Mouse (Mus musculus): ENCODE data around the gene Kcnk13. TPM values are rescaled to one million over a fixed set of nuclear protein-coding genes. Genes with fewer than 3 reads are reported as not detected.
A peak's percentile ranks its signal among the peaks of the same experiment; 100 is the strongest.

The Kcnk13 gene
- total RNA-seq, 2 experiments from 2014 or later, result 8.3 to 10.4 TPM

- DNase-seq (ENCODE audit: low spot score in 2 of 2), result no peak
Measured at GRCm38 (mm10) chr12:100012839-100013238, 48.5 kb downstream of the Kcnk13 start.

GRCm38 (mm10) chr12:100015146-100015545, 50.8 kb downstream of the Kcnk13 start:
- DNase-seq (ENCODE audit: low spot score in 2 of 2), result no peak

GRCm38 (mm10) chr12:100017709-100018108, 53.4 kb downstream of the Kcnk13 start:
- DNase-seq (ENCODE audit: low spot score in 2 of 2), result no peak

- no peak for DNase-seq (ENCODE audit: low spot score in 2 of 2)
Measured at GRCm38 (mm10) chr12:100022490-100022889, 58.2 kb downstream of the Kcnk13 start.

- no peak for DNase-seq (ENCODE audit: low spot score in 2 of 2)
Measured at GRCm38 (mm10) chr12:100023821-100024365, 59.6 kb downstream of the Kcnk13 start.

GRCm38 (mm10) chr12:100025675-100026074, 61.4 kb downstream of the Kcnk13 start:
- no peak for DNase-seq (ENCODE audit: low spot score in 2 of 2)

GRCm38 (mm10) chr12:100026715-100027245, 62.5 kb downstream of the Kcnk13 start:
- DNase-seq (ENCODE audit: low spot score in 2 of 2), result no peak

GRCm38 (mm10) chr12:100027281-100027680, 63.0 kb downstream of the Kcnk13 start:
- no peak for DNase-seq (ENCODE audit: low spot score in 2 of 2)

GRCm38 (mm10) chr12:100031681-100032080, 67.4 kb downstream of the Kcnk13 start:
- no peak for DNase-seq (ENCODE audit: low spot score in 2 of 2)

- no peak for DNase-seq (ENCODE audit: low spot score in 2 of 2)
Measured at GRCm38 (mm10) chr12:100032521-100032920, 68.2 kb downstream of the Kcnk13 start.

GRCm38 (mm10) chr12:100038741-100039262, 74.5 kb downstream of the Kcnk13 start:
- no peak for DNase-seq (ENCODE audit: low spot score in 2 of 2)

GRCm38 (mm10) chr12:100042116-100042515, 77.8 kb downstream of the Kcnk13 start:
- DNase-seq (ENCODE audit: low spot score in 2 of 2), result no peak

- DNase-seq (ENCODE audit: low spot score in 2 of 2), result no peak
Measured at GRCm38 (mm10) chr12:100044704-100045103, 80.4 kb downstream of the Kcnk13 start.

- no peak for DNase-seq (ENCODE audit: low spot score in 2 of 2)
Measured at GRCm38 (mm10) chr12:100050552-100050951, 86.3 kb downstream of the Kcnk13 start.

- no peak for DNase-seq (ENCODE audit: low spot score in 2 of 2)
Measured at GRCm38 (mm10) chr12:100053617-100054016, 89.3 kb downstream of the Kcnk13 start.

- no peak for DNase-seq (ENCODE audit: low spot score in 2 of 2)
Measured at GRCm38 (mm10) chr12:100061071-100061470, 96.8 kb downstream of the Kcnk13 start.

- DNase-seq (ENCODE audit: low spot score in 2 of 2), result no peak
Measured at GRCm38 (mm10) chr12:100061826-100062225, 97.5 kb downstream of the Kcnk13 start.

GRCm38 (mm10) chr12:100062584-100062983, 98.3 kb downstream of the Kcnk13 start:
- DNase-seq (ENCODE audit: low spot score in 2 of 2), result no peak

GRCm38 (mm10) chr12:100065109-100065508, 100.8 kb downstream of the Kcnk13 start:
- DNase-seq (ENCODE audit: low spot score in 2 of 2), result peak in 1 of 2 experiments; percentile 20

GRCm38 (mm10) chr12:100067477-100067876, 103.2 kb downstream of the Kcnk13 start:
- DNase-seq (ENCODE audit: low spot score in 2 of 2), result no peak

- DNase-seq (ENCODE audit: low spot score in 2 of 2), result peak in 1 of 2 experiments; percentile 21
Measured at GRCm38 (mm10) chr12:100073201-100073672, 108.9 kb downstream of the Kcnk13 start.

- no peak for DNase-seq (ENCODE audit: low spot score in 2 of 2)
Measured at GRCm38 (mm10) chr12:100075715-100076114, 111.4 kb downstream of the Kcnk13 start.
